Mouse (Mus musculus): ENCODE measurements around the gene Gm20662. TPM values are rescaled to one million over a fixed set of nuclear protein-coding genes. Genes with fewer than 3 reads are reported as not detected.

Gene Gm20662
- polyA plus RNA-seq, 1 experiment, result 6.9 TPM

- peak within 1 kb of the TSS; percentile 57 for H3K4me3 ChIP-seq (replicated peaks; ENCODE audit: insufficient read depth, low read depth, low read length)
- TF ChIP-seq CTCF (IDR thresholded peaks at IDR 0.05; ENCODE audit: borderline replicate concordance, insufficient read depth, low read depth, low read length) (no peak), POLR2A (IDR thresholded peaks at IDR 0.05; ENCODE audit: borderline replicate concordance, insufficient read depth, low read length) (no peak)
- DNase-seq, result peak; percentile 71 to 72
- no peaks in the 10 kb centered on the region for H3K27me3 ChIP-seq (ENCODE audit: control insufficient read depth, insufficient read depth, low read length)
- H3K27ac ChIP-seq (ENCODE audit: insufficient read depth, low read length), result no peak within 1 kb of the TSS
- H3K4me1 ChIP-seq (ENCODE audit: control insufficient read depth, insufficient read depth, low read length), result peaks cover 6% of the 10 kb centered on the region; the same call in 1 of the 2 replicates
- 3% methylated on average over 58 of the region's 58 CpGs for WGBS
These were observed 10.7 kb upstream of the Gm20662 start, which contains the start of gene Inka1 for GRCm38 (mm10) chr9:107985131-107986119. TSS of gene Inka1 (minus strand) at chr9:107985879.

- peak; percentile 75 to 82 for DNase-seq
- H3K4me3 ChIP-seq (replicated peaks; ENCODE audit: insufficient read depth, low read depth, low read length), result no peak overlapping the region
- peak; percentile 94 for TF ChIP-seq CTCF (IDR thresholded peaks at IDR 0.05; ENCODE audit: borderline replicate concordance, insufficient read depth, low read depth, low read length)
- no peak for TF ChIP-seq POLR2A (IDR thresholded peaks at IDR 0.05; ENCODE audit: borderline replicate concordance, insufficient read depth, low read length)
- no peaks in the 10 kb centered on the region for H3K27me3 ChIP-seq (ENCODE audit: control insufficient read depth, insufficient read depth, low read length)
- H3K4me1 ChIP-seq (ENCODE audit: control insufficient read depth, insufficient read depth, low read length), result peaks cover 6% of the 10 kb centered on the region; the same call in 1 of the 2 replicates
- no peak overlapping the region for H3K27ac ChIP-seq (ENCODE audit: insufficient read depth, low read length)
- 7% methylated on average over 18 of the region's 18 CpGs for WGBS
These were observed 9.8 kb upstream of the Gm20662 start for GRCm38 (mm10) chr9:107986376-107986775.

- WGBS, result 78% methylated on average over 3 of the region's 3 CpGs
- H3K27ac ChIP-seq (ENCODE audit: insufficient read depth, low read length), result no peak overlapping the region
- H3K4me1 ChIP-seq (ENCODE audit: control insufficient read depth, insufficient read depth, low read length), result peaks cover 3% of the 10 kb centered on the region; the same call in 1 of the 2 replicates
- no peak overlapping the region for H3K4me3 ChIP-seq (replicated peaks; ENCODE audit: insufficient read depth, low read depth, low read length)
- H3K27me3 ChIP-seq (ENCODE audit: control insufficient read depth, insufficient read depth, low read length), result no peaks in the 10 kb centered on the region
- DNase-seq, result no peak
- TF ChIP-seq CTCF (IDR thresholded peaks at IDR 0.05; ENCODE audit: borderline replicate concordance, insufficient read depth, low read depth, low read length), result no peak
- TF ChIP-seq POLR2A (IDR thresholded peaks at IDR 0.05; ENCODE audit: borderline replicate concordance, insufficient read depth, low read length), result no peak
These were observed 8.2 kb upstream of the Gm20662 start for GRCm38 (mm10) chr9:107987950-107988349.

- no peak within 1 kb of the TSS for H3K4me3 ChIP-seq (replicated peaks; ENCODE audit: insufficient read depth, low read depth, low read length)
- H3K27ac ChIP-seq (ENCODE audit: insufficient read depth, low read length), result no peak within 1 kb of the TSS
- no peaks in the 10 kb centered on the region for H3K27me3 ChIP-seq (ENCODE audit: control insufficient read depth, insufficient read depth, low read length)
- DNase-seq, result no peak
- WGBS, result 26% methylated on average over 2 of the region's 2 CpGs
- TF ChIP-seq CTCF (IDR thresholded peaks at IDR 0.05; ENCODE audit: borderline replicate concordance, insufficient read depth, low read depth, low read length), result no peak
- no peak for TF ChIP-seq POLR2A (IDR thresholded peaks at IDR 0.05; ENCODE audit: borderline replicate concordance, insufficient read depth, low read length)
- H3K4me1 ChIP-seq (ENCODE audit: control insufficient read depth, insufficient read depth, low read length), result no peaks in the 10 kb centered on the region
These were observed 4.0 kb upstream of the Gm20662 start, which contains the start of gene Cdhr4 for GRCm38 (mm10) chr9:107992197-107992596. TSS of gene Cdhr4 (plus strand) at chr9:107992497.

GRCm38 (mm10) chr9:107993013-107993412 is 3.1 kb upstream of the Gm20662 start:
- TF ChIP-seq CTCF (IDR thresholded peaks at IDR 0.05; ENCODE audit: borderline replicate concordance, insufficient read depth, low read depth, low read length) (no peak), POLR2A (IDR thresholded peaks at IDR 0.05; ENCODE audit: borderline replicate concordance, insufficient read depth, low read length) (no peak)
- Histone ChIP-seq H3K27ac (ENCODE audit: insufficient read depth, low read length) (no peak overlapping the region), H3K4me1 (ENCODE audit: control insufficient read depth, insufficient read depth, low read length) (no peaks in the 10 kb centered on the region), H3K4me3 (replicated peaks; ENCODE audit: insufficient read depth, low read depth, low read length) (no peak overlapping the region), H3K27me3 (ENCODE audit: control insufficient read depth, insufficient read depth, low read length) (no peaks in the 10 kb centered on the region)
- WGBS, result 84% methylated on average over 11 of the region's 11 CpGs
- no peak for DNase-seq

GRCm38 (mm10) chr9:107994464-107994863 is 1.7 kb upstream of the Gm20662 start:
- no peaks in the 10 kb centered on the region for H3K4me1 ChIP-seq (ENCODE audit: control insufficient read depth, insufficient read depth, low read length)
- TF ChIP-seq POLR2A (IDR thresholded peaks at IDR 0.05; ENCODE audit: borderline replicate concordance, insufficient read depth, low read length) (no peak), CTCF (IDR thresholded peaks at IDR 0.05; ENCODE audit: borderline replicate concordance, insufficient read depth, low read depth, low read length) (no peak)
- H3K27me3 ChIP-seq (ENCODE audit: control insufficient read depth, insufficient read depth, low read length), result no peaks in the 10 kb centered on the region
- no peak overlapping the region for H3K27ac ChIP-seq (ENCODE audit: insufficient read depth, low read length)
- no peak overlapping the region for H3K4me3 ChIP-seq (replicated peaks; ENCODE audit: insufficient read depth, low read depth, low read length)
- 75% methylated on average over 2 of the region's 2 CpGs for WGBS
- DNase-seq, result no peak

GRCm38 (mm10) chr9:107995513-107995912 is 636 bp upstream of the Gm20662 start:
- H3K27me3 ChIP-seq (ENCODE audit: control insufficient read depth, insufficient read depth, low read length), result no peaks in the 10 kb centered on the region
- TF ChIP-seq POLR2A (IDR thresholded peaks at IDR 0.05; ENCODE audit: borderline replicate concordance, insufficient read depth, low read length) (no peak), CTCF (IDR thresholded peaks at IDR 0.05; ENCODE audit: borderline replicate concordance, insufficient read depth, low read depth, low read length) (no peak)
- H3K4me1 ChIP-seq (ENCODE audit: control insufficient read depth, insufficient read depth, low read length), result no peaks in the 10 kb centered on the region
- no peak overlapping the region for H3K27ac ChIP-seq (ENCODE audit: insufficient read depth, low read length)
- no peak overlapping the region for H3K4me3 ChIP-seq (replicated peaks; ENCODE audit: insufficient read depth, low read depth, low read length)
- 91% methylated on average over 21 of the region's 21 CpGs for WGBS
- DNase-seq, result no peak
